Mouse (Mus musculus) megakaryocyte, embryonic 14.5 days (primary cell): ENCODE results near the gene Fabp6.

Source experiments
- FLI1 ChIP-seq: IDR thresholded peaks from 2 replicates; pipeline ENCODE4 v1.6.1; 2012; ENCODE audit warnings: low read length, inconsistent platforms, mixed read lengths
- GATA1 ChIP-seq: IDR thresholded peaks from 3 replicates; pipeline ENCODE4 v1.6.1; 2012; ENCODE audit warnings: mixed read lengths, low read length, inconsistent platforms, borderline replicate concordance

- no peak for TF ChIP-seq GATA1
- no peak for TF ChIP-seq FLI1
Measured at GRCm38 (mm10) chr11:43585211-43586005, 15.9 kb downstream of the Fabp6 start.
